Mouse (Mus musculus): ENCODE results near the gene Igsf11. TPM values are rescaled to one million over a fixed set of nuclear protein-coding genes. Genes with fewer than 3 reads are reported as not detected.

The Igsf11 gene
- total RNA-seq, 1 experiment = 5.0 TPM

DNA sequence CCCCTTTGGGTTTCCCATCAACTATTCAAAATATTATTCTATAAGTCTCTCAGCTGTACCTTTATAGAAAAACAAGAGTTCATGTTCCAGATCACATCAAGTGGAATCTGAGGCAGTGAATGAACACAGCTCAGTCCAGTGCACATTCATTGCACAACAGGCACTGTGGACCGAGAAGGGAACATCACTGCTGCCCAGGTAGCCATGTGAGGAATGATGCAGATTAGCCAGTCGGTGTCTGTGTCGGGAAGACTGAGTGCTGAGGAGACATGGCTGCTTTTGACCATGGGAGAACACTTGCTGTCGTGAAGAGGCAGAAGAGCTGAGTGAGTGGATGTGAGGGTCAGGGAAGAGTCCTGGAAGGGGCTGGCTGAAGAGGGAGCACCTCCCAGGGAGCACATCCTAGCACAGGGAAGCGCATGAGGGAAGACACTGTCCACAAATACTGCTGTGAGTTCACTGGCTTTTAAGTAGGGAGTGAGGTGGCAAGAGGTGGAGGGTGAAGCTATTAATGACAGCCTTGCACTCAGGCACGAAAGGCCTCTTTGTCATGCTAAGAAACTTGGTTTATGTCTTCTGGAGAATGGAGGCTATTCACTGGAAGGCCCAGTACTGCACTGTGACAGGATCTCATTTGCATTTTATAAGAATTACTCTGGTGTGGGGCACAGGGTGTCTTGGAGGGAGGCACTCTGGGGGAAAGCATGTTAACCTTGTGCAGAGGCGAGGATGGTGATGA, 54.8 kb downstream of the Igsf11 start:
- Histone ChIP-seq H3K9ac (ENCODE audit: insufficient read depth, low read depth, low read length, poor library complexity, severe bottlenecking) (no peak overlapping the region), H3K9me3 (ENCODE audit: control insufficient read depth, insufficient read depth, low read depth, low read length) (no peaks in the 10 kb centered on the region), H3K27ac (ENCODE audit: insufficient read depth, low read depth, low read length, poor library complexity, severe bottlenecking) (no peak overlapping the region), H3K4me3 (ENCODE audit: insufficient read depth in 1 of 2, low read depth in 1 of 2, low read length in 2 of 2, poor library complexity in 1 of 2, severe bottlenecking in 1 of 2) (no peak overlapping the region), H3K36me3 (ENCODE audit: control insufficient read depth, insufficient read depth, low read length, poor library complexity, severe bottlenecking) (no peaks in the 10 kb centered on the region), H3K4me1 (ENCODE audit: control insufficient read depth in 2 of 2, insufficient read depth in 2 of 2, low read length in 2 of 2, poor library complexity in 1 of 2) (peaks cover 0 to 7% of the 10 kb centered on the region in 2 experiments; a peak in 2 of 4 replicates)
- DNase-seq (ENCODE audit: low read depth, low spot score) = no peak
- in situ Hi-C loops (cut with MboI; ENCODE audit: low sequenced_read_pairs in 2 of 2, unreplicated experiment in 2 of 2) = no loop called here
- TF ChIP-seq CHD2 (IDR thresholded peaks at IDR 0.05; ENCODE audit: low read depth, low read length) = no peak
- TF ChIP-seq MAFK (IDR thresholded peaks at IDR 0.05; ENCODE audit: insufficient read depth, low read depth, low read length) = no peak
- TF ChIP-seq HCFC1 (IDR thresholded peaks at IDR 0.05; ENCODE audit: borderline replicate concordance, insufficient read depth, low read length) = no peak
- TF ChIP-seq ZC3H11A (IDR thresholded peaks at IDR 0.05; ENCODE audit: borderline replicate concordance, low read depth, low read length) = no peak
- no peak for TF ChIP-seq ZNF384 (IDR thresholded peaks at IDR 0.05; ENCODE audit: low read depth, low read length)

DNA sequence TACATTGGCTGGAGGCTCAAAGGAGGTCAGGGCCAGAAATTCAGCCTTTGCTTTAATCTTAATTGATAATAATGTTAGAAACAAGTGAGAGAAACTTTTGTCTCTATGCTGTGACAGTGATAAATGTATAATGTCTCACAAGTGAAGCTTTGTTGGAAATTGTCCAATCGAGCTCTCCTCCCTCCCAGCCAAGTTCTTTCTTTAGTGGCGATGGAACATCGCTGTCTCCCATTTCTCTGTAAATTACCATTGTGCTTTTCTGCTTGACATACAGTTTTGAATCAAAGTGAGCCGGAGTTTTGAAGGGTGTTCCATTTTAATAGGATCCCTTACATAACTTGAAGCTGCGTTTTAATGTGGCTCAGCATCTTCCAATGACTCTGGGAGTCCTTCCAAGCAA, 56.0 kb downstream of the Igsf11 start:
- in situ Hi-C loops (cut with MboI; ENCODE audit: low sequenced_read_pairs in 2 of 2, unreplicated experiment in 2 of 2) = no loop called here
- no peak overlapping the region for H3K4me3 ChIP-seq (ENCODE audit: insufficient read depth in 1 of 2, low read depth in 1 of 2, low read length in 2 of 2, poor library complexity in 1 of 2, severe bottlenecking in 1 of 2)
- TF ChIP-seq ZC3H11A (IDR thresholded peaks at IDR 0.05; ENCODE audit: borderline replicate concordance, low read depth, low read length) = no peak
- TF ChIP-seq MAFK (IDR thresholded peaks at IDR 0.05; ENCODE audit: insufficient read depth, low read depth, low read length) = no peak
- no peak for TF ChIP-seq ZNF384 (IDR thresholded peaks at IDR 0.05; ENCODE audit: low read depth, low read length)
- no peak for TF ChIP-seq HCFC1 (IDR thresholded peaks at IDR 0.05; ENCODE audit: borderline replicate concordance, insufficient read depth, low read length)
- no peaks in the 10 kb centered on the region for H3K36me3 ChIP-seq (ENCODE audit: control insufficient read depth, insufficient read depth, low read length, poor library complexity, severe bottlenecking)
- H3K9ac ChIP-seq (ENCODE audit: insufficient read depth, low read depth, low read length, poor library complexity, severe bottlenecking) = no peak overlapping the region
- no peak for DNase-seq (ENCODE audit: low read depth, low spot score)
- H3K9me3 ChIP-seq (ENCODE audit: control insufficient read depth, insufficient read depth, low read depth, low read length) = no peaks in the 10 kb centered on the region
- H3K4me1 ChIP-seq (ENCODE audit: control insufficient read depth in 2 of 2, insufficient read depth in 2 of 2, low read length in 2 of 2, poor library complexity in 1 of 2) = peaks cover 0 to 6% of the 10 kb centered on the region in 2 experiments; a peak in 2 of 4 replicates
- no peak overlapping the region for H3K27ac ChIP-seq (ENCODE audit: insufficient read depth, low read depth, low read length, poor library complexity, severe bottlenecking)

DNA sequence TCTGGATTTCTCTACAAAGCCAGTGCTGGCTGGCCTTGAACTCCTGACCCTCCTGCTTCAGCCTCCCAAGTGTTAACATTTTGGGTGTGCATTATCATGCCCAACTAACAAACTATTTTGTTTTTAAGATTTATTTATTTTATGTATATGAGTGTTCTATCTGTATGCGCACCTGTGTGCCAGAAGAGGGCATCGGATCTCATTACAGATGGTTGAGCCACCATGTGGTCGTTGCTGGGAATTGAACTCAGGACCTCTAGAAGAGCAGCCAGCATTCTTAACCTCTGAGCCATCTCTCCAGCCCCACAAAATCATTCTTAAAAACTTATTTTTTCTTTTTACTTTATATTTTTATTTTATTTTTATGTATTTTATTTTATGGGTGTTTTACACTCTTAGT, 60.4 kb downstream of the Igsf11 start:
- no peaks in the 10 kb centered on the region for H3K4me1 ChIP-seq (ENCODE audit: control insufficient read depth in 2 of 2, insufficient read depth in 2 of 2, low read length in 2 of 2, poor library complexity in 1 of 2)
- no peak for DNase-seq (ENCODE audit: low read depth, low spot score)
- no peak for TF ChIP-seq ZC3H11A (IDR thresholded peaks at IDR 0.05; ENCODE audit: borderline replicate concordance, low read depth, low read length)
- TF ChIP-seq HCFC1 (IDR thresholded peaks at IDR 0.05; ENCODE audit: borderline replicate concordance, insufficient read depth, low read length) = no peak
- no peak for TF ChIP-seq ZNF384 (IDR thresholded peaks at IDR 0.05; ENCODE audit: low read depth, low read length)
- no peak for TF ChIP-seq CHD2 (IDR thresholded peaks at IDR 0.05; ENCODE audit: low read depth, low read length)
- no peak for TF ChIP-seq MAFK (IDR thresholded peaks at IDR 0.05; ENCODE audit: insufficient read depth, low read depth, low read length)
- no peak overlapping the region for H3K4me3 ChIP-seq (ENCODE audit: insufficient read depth in 1 of 2, low read depth in 1 of 2, low read length in 2 of 2, poor library complexity in 1 of 2, severe bottlenecking in 1 of 2)
- H3K9ac ChIP-seq (ENCODE audit: insufficient read depth, low read depth, low read length, poor library complexity, severe bottlenecking) = no peak overlapping the region
- in situ Hi-C loops (cut with MboI; ENCODE audit: low sequenced_read_pairs in 2 of 2, unreplicated experiment in 2 of 2) = no loop called here
- no peak overlapping the region for H3K27ac ChIP-seq (ENCODE audit: insufficient read depth, low read depth, low read length, poor library complexity, severe bottlenecking)
- no peaks in the 10 kb centered on the region for H3K36me3 ChIP-seq (ENCODE audit: control insufficient read depth, insufficient read depth, low read length, poor library complexity, severe bottlenecking)
- no peaks in the 10 kb centered on the region for H3K9me3 ChIP-seq (ENCODE audit: control insufficient read depth, insufficient read depth, low read depth, low read length)

DNA sequence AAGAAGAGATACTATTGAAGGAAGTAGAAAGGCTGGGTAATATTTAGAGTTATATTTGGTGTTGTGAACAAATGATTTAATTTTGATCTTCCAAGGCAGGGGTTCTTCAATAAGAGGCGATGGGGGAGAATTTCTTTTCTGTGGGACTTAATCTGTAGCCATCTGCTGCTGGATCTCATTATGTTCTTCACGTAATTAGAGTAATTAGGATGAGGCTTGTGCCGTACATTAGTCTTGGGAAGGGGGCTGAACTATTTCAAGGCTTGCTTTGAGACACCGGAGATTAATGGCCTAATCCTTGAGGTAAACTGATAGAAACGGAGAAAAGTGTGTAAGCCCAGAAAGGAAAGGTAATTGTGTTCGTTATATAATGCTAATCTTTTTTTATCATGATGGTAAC, 61.4 kb downstream of the Igsf11 start:
- in situ Hi-C loops (cut with MboI; ENCODE audit: low sequenced_read_pairs in 2 of 2, unreplicated experiment in 2 of 2) = no loop called here
- no peaks in the 10 kb centered on the region for H3K36me3 ChIP-seq (ENCODE audit: control insufficient read depth, insufficient read depth, low read length, poor library complexity, severe bottlenecking)

More for the DNA sequence above, 61.4 kb downstream of the Igsf11 start:
- Histone ChIP-seq H3K9me3 (ENCODE audit: control insufficient read depth, insufficient read depth, low read depth, low read length) (no peaks in the 10 kb centered on the region), H3K4me3 (ENCODE audit: insufficient read depth in 1 of 2, low read depth in 1 of 2, low read length in 2 of 2, poor library complexity in 1 of 2, severe bottlenecking in 1 of 2) (no peak overlapping the region), H3K27ac (ENCODE audit: insufficient read depth, low read depth, low read length, poor library complexity, severe bottlenecking) (no peak overlapping the region), H3K9ac (ENCODE audit: insufficient read depth, low read depth, low read length, poor library complexity, severe bottlenecking) (no peak overlapping the region), H3K4me1 (ENCODE audit: control insufficient read depth in 2 of 2, insufficient read depth in 2 of 2, low read length in 2 of 2, poor library complexity in 1 of 2) (no peaks in the 10 kb centered on the region)
- TF ChIP-seq ZNF384 (IDR thresholded peaks at IDR 0.05; ENCODE audit: low read depth, low read length) (no peak), ZC3H11A (IDR thresholded peaks at IDR 0.05; ENCODE audit: borderline replicate concordance, low read depth, low read length) (no peak), MAFK (IDR thresholded peaks at IDR 0.05; ENCODE audit: insufficient read depth, low read depth, low read length) (no peak), HCFC1 (IDR thresholded peaks at IDR 0.05; ENCODE audit: borderline replicate concordance, insufficient read depth, low read length) (no peak), CHD2 (IDR thresholded peaks at IDR 0.05; ENCODE audit: low read depth, low read length) (no peak)
- no peak for DNase-seq (ENCODE audit: low read depth, low spot score)
